Mouse (Mus musculus) layer of hippocampus, postnatal 36 days (tissue): ENCODE data around the gene Parn. TPM values are rescaled to one million over a fixed set of nuclear protein-coding genes. Genes with fewer than 3 reads are reported as not detected.

Experiments used
- DNase-seq, 2 experiments: peaks; one replicate each; pipeline ENCODE4 v3.0.0; 2022
- total RNA-seq, 2 experiments: library from RNA; stranded (reverse); gene quantifications; 2 replicates each; pipeline ENCODE4 v1.2.3; 2021

Parn gene
- total RNA-seq, 2 experiments from 2014 or later: 24.2 to 25.4 TPM

DNA sequence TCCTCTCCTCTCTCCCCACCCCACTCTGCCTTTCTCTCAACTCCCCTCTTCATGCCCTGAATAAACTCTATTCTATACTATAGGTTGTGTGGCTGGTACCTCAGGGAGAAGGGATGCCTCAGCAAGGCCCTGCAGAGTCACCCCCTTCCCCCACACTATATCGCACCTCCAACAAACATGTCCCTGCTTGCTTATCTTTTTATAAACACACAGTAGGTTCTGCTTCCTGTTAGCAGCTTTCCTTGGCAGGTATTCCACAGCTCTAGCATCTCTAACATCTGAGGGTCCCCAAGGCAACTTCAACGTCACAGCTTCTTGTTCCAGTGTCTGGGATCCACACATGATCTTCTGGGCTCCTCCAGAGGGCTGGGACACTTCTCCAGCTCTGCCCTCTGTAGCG lies 117.3 kb downstream of the Parn start:
- no peak for DNase-seq

DNA sequence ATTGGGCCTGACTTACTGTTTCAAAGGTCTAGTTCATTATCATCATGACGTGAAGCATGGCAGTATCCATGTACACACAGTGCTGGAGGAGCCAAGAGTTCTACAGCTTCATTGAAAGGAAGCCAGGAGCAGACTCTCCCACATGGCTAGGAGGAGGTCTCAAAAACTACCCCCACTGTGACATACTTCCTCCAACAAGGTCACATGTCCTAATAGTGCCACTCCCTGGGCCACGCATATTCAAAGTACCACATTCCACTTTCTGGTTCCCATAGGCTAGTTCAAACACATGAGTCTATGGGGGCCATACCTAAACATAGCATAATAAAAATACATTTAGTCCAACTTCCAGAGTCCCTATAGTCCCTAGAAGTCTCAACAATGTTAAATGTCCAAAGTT lies 118.0 kb downstream of the Parn start:
- DNase-seq: no peak

DNA sequence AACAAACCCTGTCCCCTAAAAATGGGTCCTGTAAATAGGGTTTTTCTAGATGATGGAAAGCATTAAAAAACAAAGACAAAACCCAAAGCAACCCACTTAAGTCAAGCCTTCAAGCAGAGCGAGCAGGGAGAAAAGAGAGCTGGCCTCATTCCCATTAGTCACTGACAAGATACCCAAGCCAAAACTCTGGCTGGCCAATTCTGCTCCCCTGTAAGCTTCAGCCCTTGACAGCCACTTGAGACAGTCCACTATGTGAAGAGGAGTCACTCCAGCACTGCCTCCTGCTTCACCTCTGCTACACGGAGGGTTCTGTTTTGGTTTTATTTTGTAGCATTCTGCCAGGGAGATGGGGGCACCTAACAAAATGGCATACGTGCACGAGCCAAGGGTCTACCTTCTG lies 126.2 kb downstream of the Parn start:
- DNase-seq: no peak

DNA sequence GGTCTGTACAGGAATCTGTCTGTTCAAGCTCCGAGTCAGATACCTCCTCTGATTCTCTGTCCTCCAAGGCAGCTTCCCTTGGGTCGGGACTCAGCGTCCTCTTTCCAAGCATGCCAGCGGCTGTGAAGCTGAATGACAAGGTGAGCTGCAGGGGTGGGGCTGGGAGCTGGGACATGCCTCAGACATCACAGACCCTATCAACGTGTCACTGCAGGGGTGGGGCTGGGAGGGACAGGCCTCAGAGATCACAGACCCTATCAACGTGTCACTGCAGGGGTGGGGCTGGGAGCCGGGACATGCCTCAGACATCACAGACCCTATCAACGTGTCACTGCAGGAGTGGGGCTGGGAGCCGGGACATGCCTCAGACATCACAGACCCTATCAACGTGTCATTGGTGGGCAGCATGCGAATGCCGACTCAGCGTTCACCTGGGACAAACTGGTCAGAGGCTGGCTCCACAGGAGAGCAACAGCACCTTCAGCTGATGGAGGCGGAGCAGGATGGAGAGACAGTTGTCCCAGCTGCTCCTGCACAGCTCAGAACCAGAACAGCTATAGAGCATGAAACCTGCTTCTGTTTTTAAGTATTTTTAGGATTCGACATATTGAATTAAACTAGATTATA lies 126.7 kb downstream of the Parn start:
- DNase-seq: no peak

DNA sequence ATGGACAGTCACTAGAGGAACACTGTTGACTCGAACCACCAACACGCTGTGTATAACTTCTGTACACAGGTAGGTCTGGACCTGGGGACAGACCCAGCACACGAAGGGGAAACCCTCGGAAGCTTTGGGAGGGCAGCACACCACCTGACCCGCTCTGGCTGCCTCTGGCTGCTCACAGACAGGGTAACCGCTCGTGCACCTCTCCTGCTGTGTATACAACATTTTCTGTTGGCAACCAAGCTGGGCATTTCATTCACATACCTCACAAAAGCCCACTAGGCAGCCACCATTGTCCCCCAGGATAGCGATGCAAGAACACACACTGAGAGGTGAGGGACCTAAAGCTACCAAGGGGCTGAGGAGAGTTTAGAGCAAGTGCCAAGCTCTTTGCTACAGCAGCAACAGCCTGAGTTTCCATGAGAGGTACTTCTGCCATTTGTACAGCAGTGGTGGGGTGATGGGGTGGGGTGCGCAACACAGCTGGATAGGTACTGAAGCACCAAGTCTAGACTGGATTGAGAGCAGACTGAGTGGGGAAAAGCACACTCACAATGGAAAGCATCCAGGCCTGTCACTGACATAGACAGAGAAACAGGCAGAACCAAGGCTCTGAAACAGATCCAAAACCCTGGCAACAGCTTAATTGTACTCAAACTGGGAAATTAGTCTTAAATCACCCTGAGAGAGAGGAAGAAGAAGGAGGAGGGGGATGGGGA lies 128.9 kb downstream of the Parn start:
- no peak for DNase-seq

DNA sequence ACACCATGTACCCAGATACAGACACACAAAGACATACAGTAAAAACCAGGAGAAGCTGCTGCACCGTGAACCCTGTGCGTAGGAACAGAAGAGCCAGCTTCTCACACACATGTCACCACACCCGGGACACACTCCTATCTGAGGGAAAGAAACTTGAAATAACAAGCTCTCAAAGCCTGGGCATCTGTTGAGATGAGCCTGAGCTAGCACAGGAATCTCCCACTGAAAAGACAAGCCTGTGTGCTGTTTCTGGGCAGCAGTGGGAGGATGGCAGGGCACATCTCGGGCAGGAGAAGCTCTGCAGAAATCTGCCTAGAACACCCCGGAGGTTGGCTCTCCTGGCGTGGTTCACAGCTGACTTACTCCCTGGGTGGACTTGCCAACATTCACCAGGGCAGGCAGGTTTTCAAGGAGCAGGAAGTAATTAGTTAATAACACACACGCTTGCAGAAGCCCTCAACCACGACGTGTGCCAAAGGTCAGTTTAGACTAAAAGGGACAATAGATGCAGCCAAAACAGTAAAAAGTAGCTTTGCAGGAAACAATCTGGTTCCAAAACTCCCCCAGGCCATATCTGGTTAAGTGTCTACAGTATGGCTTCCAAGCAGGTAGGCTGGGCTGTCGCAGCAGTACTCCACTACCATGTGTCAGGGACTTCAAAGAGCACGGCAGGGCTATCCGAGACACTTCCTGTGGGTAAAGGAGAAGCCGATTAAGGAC lies 129.6 kb downstream of the Parn start:
- no peak for DNase-seq

DNA sequence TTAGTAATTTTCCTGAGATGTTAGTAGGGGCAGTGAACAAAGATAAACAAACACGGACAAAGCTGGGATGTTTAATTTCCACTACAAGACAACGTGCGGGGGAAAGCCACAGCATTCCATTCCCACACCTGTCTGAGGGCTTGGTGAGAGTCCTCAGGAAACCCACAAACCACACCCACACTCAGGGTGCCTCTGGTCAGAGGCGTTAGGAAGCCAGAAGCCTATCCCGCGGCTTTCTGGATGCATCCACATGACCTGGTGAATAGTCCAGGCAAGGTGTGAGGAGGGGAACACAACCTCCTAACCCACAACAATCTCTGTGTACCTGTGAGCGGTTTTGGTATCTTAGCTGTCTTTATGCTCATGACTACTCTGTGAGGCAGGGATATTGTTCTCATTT lies 131.6 kb downstream of the Parn start:
- no peak for DNase-seq

DNA sequence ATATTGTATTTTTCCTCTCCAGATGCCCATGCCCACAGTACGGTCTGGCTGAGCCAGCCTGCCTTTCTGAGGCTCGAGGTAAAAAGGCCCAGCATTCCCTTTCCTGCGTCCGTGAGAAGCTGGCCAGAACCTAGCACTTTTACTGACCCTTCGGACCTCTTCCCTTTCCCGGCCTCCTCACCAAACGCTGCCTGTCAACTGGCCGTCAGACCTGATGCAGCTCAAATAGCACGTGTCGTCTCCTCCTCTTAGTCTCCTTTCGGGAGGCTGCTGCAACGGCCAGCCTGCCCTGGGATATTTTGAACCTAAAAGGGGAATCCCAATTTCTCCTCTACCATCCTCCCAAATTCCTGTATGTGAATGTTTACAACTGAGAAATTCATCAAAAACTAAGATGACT lies 132.1 kb downstream of the Parn start:
- no peak for DNase-seq

DNA sequence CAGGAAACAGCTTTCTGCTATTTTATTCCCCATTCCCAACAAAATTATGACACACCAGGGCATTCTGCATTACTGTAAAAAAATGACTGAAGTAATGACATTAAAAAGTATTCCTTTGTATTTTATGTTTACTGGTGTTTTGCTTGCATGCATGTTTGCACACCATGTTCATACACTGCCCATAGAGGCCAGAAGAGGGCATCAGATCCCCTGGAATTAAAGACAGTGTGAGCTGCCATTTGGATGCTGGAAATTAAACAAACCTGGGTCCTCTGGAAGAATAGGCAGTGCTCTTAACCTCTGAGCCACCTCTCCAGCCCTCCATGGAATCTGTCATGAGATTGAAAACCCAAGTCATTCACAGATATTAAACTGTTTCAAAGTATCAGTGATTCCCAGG lies 135.1 kb downstream of the Parn start:
- DNase-seq: no peak

DNA sequence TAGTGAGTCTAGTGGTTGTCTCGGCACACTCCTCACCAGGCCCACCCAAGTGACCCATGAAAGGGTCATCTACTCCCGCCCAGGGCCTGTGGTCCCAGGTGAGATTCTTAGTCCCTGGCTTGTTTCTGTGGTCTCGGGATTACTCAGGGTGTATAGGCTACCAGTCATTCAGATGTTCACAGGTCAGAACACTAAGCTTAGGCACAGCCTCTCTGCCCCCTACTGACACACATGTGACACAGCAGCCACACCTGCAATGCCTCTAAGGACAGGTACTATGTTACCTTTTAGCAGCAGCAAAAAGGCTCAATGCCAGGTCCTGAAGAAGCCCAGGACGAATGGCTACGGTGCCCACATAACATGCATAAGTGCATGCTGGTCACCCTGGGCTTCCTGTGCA lies 136.7 kb downstream of the Parn start:
- DNase-seq: no peak

DNA sequence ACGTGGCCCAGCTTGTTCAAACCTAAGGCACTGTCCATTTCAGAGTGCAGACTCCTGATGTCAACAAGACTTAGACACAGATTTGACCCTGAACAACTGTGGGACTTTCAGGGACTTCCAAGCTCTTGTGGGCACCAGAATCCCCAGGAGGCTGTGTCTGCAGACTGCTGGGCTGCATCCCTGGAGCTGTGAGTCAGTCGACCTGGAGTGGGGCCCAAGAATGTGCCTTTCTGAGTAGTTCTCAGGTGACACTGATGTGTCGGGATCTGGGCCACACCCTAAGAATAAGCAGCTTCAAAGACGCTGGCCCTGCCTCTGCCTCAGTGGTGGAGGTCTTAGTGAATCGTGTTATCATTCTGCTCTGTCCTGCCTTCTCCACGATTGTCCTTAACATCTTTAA lies 146.6 kb downstream of the Parn start:
- no peak for DNase-seq

DNA sequence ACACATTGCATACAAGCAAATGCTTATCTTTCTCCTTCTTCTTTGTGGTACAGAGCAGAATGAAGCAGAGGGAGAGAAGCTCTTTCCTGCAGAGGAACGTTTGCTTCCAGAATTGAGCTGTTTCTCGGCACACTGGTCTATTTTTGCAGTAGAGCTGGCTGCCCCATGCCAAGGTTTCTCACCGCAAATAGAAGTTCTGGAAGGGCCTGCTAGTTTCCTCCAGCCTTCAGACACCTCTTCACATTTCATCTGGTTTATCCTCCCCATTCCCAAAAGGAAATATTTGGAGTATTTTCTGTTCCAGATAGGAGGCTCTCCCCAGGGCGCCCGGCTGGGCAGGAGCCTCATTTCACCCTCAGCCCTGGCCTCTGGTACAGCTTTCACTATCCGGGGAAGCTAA lies 147.7 kb downstream of the Parn start:
- DNase-seq: no peak

DNA sequence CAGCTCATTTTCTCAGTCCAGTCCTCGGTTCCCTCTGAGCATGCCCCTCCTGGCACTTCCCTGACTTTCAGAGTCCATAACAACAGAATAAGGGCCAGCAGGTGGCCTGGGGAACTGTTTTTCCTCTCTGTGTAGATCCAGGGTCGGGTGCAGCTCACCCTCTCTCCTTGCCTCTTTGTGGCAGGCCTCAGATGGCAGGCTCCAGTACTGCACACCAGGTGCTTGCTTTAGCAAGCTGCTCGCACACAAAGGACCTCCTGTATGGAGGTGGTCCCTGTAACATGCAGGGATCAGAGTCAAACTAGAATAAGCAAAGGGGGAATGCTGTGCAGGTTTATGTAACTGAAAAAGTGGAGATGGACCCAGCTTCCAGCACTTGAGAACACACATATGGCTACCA lies 151.8 kb downstream of the Parn start:
- DNase-seq: no peak

DNA sequence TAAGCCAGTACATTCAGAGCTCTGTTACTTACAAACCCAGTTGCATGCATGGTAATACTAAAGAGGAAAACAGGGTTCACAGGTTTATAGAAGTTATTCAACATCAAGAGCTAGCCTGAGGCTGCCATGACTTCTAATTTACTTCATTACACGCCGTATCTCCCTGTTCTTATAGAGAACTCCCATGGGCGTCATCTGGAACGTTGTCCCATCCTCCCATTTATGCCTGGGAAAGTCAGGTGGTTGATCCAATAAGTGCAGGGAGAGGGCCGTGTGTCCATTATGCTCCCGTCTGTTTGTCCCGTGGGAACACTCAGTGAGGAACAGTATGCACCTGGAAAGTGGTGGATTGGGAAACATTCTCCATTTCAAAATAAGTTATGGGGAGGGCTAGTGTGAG lies 152.4 kb downstream of the Parn start:
- no peak for DNase-seq

DNA sequence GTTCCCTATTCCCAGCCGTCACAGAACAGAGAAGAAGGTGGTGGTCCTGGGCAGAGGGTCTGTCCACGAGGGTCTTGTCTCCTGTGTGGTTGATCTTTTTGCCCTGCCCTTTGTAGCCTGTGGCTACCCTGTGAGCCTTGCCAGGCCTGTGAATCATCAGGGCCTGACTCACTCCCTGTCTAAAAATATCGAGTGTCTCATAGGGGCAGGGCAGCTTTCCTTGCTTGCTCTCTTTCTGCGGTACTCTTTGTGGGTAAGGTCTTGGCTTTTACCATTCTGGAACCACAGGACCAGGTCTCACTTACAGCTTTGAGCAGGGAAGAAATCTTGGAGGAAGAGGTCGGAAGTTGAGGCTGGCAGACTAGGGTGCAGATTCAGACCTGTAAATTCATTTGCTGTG lies 162.9 kb downstream of the Parn start:
- DNase-seq: no peak

DNA sequence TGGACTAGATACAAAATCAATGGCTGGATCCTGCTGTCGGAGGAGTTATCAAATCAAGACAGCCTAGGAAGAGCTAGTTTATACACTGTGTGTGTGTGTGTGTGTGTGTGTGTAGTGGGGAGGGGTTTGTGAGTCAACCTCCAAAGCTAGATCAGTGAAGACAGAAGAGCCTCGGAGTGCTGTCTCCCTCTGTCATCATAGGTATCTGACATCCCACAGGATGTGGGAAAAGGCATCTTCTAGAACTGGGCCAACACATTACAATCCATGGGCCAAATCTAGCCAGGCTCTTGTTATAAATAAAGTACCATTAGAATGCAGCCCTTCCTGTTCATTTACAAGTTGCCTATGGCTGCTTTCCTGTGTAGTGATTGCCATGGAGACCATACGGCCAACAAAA lies 163.5 kb downstream of the Parn start:
- DNase-seq: no peak

DNA sequence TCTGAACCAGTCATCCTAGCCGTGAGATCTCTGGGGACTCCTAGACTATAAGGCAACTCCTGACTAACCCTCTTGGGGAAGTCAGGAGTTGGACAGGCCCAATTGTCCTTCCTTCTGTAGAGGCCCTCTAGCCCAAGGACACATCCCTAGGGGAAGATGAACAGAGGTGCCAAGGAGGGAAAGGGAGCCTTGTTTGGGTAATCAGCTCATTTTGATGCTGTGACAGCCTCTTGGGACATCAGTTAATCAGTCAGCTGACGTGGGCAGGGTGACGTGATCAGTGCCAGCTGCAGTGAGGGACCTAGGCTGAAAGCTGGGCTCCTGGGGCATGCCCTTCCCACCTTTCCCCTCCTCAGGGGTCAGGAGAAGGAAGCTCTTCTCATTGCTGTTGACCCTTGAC lies 169.0 kb downstream of the Parn start:
- no peak for DNase-seq

DNA sequence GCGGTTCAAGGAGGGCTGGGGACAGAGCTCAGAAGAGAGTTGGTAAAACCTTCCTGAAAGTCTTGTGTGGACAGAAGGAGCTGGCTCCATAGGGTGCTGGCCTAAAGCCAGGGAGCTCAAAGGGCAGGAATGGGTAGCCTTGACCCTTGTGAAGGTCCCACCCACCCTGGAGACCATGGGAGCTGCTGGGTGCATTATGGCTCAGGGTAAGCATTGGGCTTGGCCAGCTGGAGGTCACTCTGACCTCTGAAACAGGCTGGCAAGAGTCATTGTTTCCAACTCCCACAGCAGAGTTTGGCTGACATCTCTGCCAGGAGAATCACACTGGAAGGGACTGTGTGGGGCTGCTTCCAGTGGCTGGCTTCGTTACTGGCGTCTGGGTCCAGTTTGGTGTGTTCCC lies 174.0 kb downstream of the Parn start:
- no peak for DNase-seq

DNA sequence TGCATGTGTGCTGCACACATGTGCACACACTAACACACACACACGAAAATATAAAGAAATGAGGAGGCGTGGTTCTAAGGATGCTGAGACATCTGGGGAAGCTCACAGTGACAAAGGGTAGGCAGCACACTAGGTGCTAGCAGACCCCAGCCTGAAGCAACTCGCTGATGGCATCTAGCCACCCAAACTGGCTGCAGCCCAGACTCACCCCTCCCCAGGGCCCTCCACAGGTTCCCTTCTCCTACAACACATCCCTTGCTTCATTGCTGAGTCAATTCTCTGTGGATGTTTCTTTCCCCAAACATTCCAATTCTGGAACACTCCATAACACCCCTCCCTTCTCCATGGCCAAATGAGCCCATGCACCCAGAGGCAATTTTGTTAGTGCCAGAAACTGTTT lies 175.0 kb downstream of the Parn start:
- no peak for DNase-seq

DNA sequence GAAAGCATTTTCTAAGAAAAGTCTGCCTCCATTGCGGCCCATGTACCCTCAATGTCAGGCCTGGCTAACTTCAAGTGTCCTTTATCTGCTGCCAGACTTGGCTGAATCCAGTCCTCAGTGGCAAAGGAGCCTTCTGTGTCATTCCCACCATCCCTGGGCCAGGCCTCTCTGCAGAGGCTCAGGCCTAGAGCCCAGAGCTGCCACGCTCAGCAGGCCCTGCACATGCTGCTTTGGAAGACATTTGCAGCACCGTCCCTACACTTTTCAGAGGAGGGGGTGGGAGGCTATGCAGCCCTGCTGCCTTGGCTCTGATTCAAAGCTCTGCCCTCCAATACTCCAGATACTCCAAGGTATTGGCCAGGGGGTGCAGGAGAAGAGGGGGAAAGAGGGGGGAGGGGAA lies 176.2 kb downstream of the Parn start:
- DNase-seq: no peak
